Mouse (Mus musculus) intestine, embryonic 16.5 days (tissue): Measurements from ENCODE around the gene Vars. TPM values are rescaled to one million over a fixed set of nuclear protein-coding genes. Genes with fewer than 3 reads are reported as not detected.

ENCODE experiments used
- ATAC-seq: fragments of 200-750 bp; cut with Nextera tagmentation; 2 replicates; pipeline ENCODE4 v1.8.0; 2017; ENCODE audit warnings: moderate TSS enrichment, moderate library complexity
- H3K27ac ChIP-seq: fragments of 300-500 bp; sonication (generic); 2 replicates; pipeline ENCODE4 v1.5.1; 2014; ENCODE audit warnings: mild to moderate bottlenecking, low read length
- H3K27me3 ChIP-seq: fragments of 300-500 bp; sonication (generic); replicated peaks from 2 replicates; pipeline ENCODE4 v1.6.1; 2014; ENCODE audit warnings: low read length, control low read depth, mixed read lengths; ENCODE audit not compliant: control insufficient read depth, insufficient read depth
- H3K36me3 ChIP-seq: fragments of 300-500 bp; sonication (generic); 2 replicates; pipeline ENCODE4 v1.6.1; 2014; ENCODE audit warnings: low read length, control low read depth; ENCODE audit not compliant: control insufficient read depth, insufficient read depth
- H3K4me1 ChIP-seq: fragments of 300-500 bp; sonication (generic); 2 replicates; pipeline ENCODE4 v1.6.1; 2014; ENCODE audit warnings: low read length, control low read depth, mixed read lengths; ENCODE audit not compliant: control insufficient read depth, insufficient read depth
- H3K4me2 ChIP-seq: fragments of 300-500 bp; sonication (generic); 2 replicates; pipeline ENCODE4 v1.6.1; 2014; ENCODE audit warnings: low read depth, low read length, control low read depth
- H3K4me3 ChIP-seq: fragments of 300-500 bp; sonication (generic); 2 replicates; pipeline ENCODE4 v1.5.1; 2014; ENCODE audit warnings: mild to moderate bottlenecking, low read length
- H3K9ac ChIP-seq: fragments of 300-500 bp; sonication (generic); 2 replicates; pipeline ENCODE4 v1.6.1; 2014; ENCODE audit warnings: low read depth, low read length
- H3K9me3 ChIP-seq: fragments of 300-500 bp; sonication (generic); 2 replicates; pipeline ENCODE4 v1.6.1; 2016; ENCODE audit warnings: low read length, control low read depth; ENCODE audit not compliant: control insufficient read depth
- WGBS: fragments of 180-500 bp; shearing (Covaris S2); extraction: QIAGEN DNeasy Blood & Tissue Kit; methylation state at CpG from one replicate; pipeline ENCODE4 v1.1.7; 2014; 5-methylcytosine and 5-hydroxymethylcytosine counted together
- polyA plus RNA-seq: library from polyadenylated mRNA; unstranded; fragments of >200 nt; fragmentation: Nextera tagmentation; extraction: Ambion mirVana; gene quantifications from 2 replicates; pipeline ENCODE4 v1.2.1, GENCODE M21; 2015

Vars gene
- polyA plus RNA-seq, 1 experiment from 2014 or later, result 112 TPM

DNA sequence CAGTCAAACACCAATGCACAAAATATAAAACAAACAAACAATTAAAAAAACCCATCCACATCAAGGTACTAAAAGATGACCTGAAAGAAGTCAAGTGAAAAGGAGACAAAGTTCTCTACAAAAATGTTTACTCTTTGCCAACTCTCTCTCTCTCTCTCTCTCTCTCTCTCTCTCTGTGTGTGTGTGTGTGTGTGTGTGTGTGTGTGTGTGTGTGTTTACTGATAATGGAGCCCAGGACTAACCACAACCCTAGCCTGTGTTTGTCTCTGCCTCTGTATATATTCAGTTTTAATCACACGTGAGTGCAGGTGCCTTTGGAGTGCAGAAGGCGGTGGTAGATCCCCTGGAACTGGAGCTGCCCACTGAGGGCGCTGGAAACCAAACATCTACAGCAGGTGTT, 56.3 kb downstream of the Vars start:
- WGBS, result 75% methylated on average over 3 of the region's 3 CpGs
- H3K4me2 ChIP-seq, result no peak overlapping the region
- H3K27me3 ChIP-seq, result no peaks in the 10 kb centered on the region
- no peak overlapping the region for H3K9ac ChIP-seq
- no peak overlapping the region for H3K27ac ChIP-seq
- H3K36me3 ChIP-seq, result peaks cover 35% of the 10 kb centered on the region
- no peak for ATAC-seq
- H3K9me3 ChIP-seq, result no peaks in the 10 kb centered on the region
- H3K4me1 ChIP-seq, result peaks cover 27% of the 10 kb centered on the region
- no peak overlapping the region for H3K4me3 ChIP-seq

DNA sequence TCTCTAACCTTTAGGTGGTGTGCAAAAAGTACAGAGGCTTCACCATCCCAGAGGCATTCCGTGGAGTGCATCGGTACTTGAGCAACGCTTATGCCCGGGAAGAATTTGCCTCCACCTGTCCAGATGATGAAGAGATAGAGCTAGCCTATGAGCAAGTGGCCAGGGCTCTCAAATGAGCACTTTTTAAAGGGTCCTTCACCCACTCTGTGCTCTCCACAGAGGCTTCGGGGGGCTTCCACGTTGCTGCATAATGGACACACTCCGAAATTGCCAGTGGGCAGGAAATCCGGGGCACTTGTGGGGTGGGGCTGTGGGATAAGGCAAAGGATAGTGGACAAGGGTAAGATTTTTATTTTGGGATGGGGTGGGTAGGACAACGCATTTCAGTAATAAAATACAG, 57.5 kb downstream of the Vars start:
- Histone ChIP-seq H3K9me3 (no peaks in the 10 kb centered on the region), H3K27me3 (no peaks in the 10 kb centered on the region), H3K4me2 (peak overlapping the region; percentile 67; the same call in 1 of the 2 replicates), H3K4me3 (no peak overlapping the region), H3K9ac (0 out of 2 replicates have a peak overlapping the region, but pooled peaks have one; percentile 84), H3K4me1 (peaks cover 24% of the 10 kb centered on the region), H3K36me3 (peaks cover 30% of the 10 kb centered on the region), H3K27ac (peak overlapping the region; percentile 45; the same call in 1 of the 2 replicates)
- ATAC-seq, result no peak
- WGBS, result 48% methylated on average over 9 of the region's 9 CpGs

DNA sequence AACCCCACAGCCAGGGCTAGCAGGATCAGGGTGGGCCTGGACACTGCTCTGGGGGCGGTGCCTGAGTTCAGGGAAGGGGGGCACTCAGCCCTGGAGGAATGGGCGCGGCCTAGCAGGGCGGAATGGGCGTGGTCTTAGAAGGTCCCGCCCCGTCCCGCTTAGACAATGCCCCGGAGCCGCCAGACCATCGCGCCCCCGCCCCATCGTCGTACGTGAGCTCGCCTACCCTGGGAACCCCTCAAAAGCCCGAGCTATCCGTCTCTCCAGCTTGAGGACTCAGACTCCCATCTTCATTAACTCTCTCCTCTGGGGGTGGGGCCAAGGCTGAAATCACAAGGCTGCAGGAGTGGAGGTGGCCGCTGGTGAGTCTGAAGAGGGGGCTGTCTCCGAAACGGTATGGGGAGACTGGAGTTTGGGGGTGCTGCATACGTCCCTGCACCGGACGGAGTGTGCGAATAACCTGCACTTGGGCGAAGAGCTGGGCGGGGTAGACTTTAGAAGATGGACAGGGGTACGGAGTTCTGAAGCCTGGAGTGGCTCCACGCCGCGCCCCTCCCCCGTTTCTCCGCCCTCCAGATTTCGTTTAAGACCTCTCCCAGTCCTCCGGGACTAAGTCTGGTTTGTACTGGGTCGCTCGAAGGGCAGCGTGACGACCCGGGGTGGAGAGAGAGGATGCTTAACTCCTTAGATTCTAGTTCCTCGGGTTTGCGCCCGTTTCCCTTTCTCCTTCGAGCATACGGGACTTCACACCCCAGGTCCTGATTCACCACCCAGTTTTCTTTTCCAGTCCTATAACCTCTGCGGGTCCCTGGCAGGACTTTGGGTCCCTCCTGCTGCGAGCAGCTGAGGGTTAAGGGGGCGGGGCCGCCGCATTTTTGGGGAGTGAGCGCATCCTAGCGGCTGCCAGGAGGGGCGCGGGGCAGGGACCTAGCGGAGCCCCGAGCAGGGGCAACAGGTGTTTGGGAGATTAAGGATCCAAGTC, 58.4 kb downstream of the Vars start, which contains the start of gene Ddah2:
Gene Ddah2 (plus strand): TSS at position 125 of the 982 bp plus-strand sequence.
- Histone ChIP-seq H3K9me3 (no peaks in the 10 kb centered on the region), H3K27me3 (no peaks in the 10 kb centered on the region), H3K27ac (peak within 1 kb of the TSS; percentile 90), H3K4me1 (peaks cover 31% of the 10 kb centered on the region), H3K4me3 (peak within 1 kb of the TSS; percentile 72), H3K36me3 (peaks cover 24% of the 10 kb centered on the region), H3K9ac (peak within 1 kb of the TSS; percentile 84), H3K4me2 (peak within 1 kb of the TSS; percentile 67)
- WGBS, result under 1% methylated on average over 57 of the region's 57 CpGs
- ATAC-seq, result peak; percentile 85

DNA sequence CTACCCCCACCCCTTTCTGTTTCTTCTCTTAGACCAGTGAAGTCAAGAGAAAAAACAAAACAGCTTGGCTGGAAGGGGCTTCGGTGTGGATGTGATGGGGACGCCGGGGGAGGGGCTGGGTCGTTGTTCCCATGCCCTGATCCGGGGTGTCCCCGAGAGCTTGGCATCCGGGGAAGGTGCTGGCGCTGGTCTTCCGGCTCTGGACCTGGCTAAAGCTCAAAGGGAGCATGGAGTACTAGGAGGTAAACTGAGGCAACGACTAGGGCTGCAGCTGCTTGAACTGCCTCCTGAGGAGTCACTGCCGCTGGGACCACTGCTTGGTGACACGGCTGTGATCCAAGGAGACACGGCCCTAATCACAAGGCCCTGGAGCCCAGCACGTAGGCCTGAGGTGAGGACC, 59.3 kb downstream of the Vars start:
- Histone ChIP-seq H3K4me3 (peak overlapping the region; percentile 72), H3K4me2 (peak overlapping the region; percentile 67), H3K4me1 (peaks cover 34% of the 10 kb centered on the region), H3K9ac (peak overlapping the region; percentile 84), H3K36me3 (peaks cover 19% of the 10 kb centered on the region), H3K9me3 (no peaks in the 10 kb centered on the region), H3K27ac (no peak overlapping the region), H3K27me3 (no peaks in the 10 kb centered on the region)
- no peak for ATAC-seq
- WGBS, result 20% methylated on average over 14 of the region's 14 CpGs

DNA sequence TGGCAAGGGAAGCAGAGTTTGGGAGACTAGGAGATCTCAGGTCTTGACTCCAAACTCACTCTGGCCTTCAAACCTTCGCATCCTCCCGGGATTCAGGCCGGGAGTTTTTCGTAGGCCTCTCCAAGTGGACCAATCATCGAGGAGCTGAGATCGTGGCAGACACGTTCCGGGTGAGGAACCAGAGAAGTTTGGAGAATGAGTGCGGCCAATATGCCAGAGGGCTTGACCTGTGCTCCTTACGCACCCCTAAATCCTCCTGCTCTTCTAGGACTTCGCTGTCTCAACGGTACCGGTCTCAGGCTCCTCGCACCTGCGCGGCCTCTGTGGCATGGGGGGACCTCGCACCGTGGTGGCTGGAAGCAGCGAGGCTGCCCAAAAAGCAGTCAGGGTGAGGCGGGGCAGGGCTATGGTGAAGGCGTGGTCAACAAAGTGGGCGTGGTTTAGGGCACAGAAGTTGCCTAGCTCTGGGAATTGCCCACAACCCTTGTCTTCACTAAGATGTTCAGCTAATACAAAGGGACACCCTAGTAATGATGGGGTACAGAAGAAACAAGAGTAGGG, 60.0 kb downstream of the Vars start:
- Histone ChIP-seq H3K4me1 (peaks cover 38% of the 10 kb centered on the region), H3K9ac (peak overlapping the region; percentile 84; the same call in 1 of the 2 replicates)
- ATAC-seq, result no peak

DNA sequence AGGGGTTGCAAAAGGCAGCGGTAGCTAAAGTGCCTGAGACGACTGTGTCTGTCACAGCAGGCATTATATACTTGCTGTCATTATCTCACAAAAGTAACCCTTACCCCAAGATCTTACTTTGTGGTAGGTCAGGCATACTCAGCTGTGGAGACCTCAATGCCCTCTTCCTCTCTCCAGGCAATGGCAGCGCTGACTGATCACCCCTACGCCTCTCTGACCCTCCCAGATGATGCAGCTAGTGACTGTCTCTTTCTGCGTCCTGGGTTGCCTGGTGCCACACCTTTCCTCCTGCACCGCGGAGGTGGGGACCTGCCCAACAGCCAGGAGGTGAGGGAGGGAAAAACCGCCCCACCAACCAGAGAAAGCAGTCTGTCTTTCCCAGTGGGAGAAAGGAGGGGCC, 60.5 kb downstream of the Vars start:
- H3K9ac ChIP-seq, result no peak overlapping the region; the same call in 1 of the 2 replicates
- ATAC-seq, result no peak
- H3K4me2 ChIP-seq, result no peak overlapping the region
- peaks cover 38% of the 10 kb centered on the region for H3K4me1 ChIP-seq
- H3K9me3 ChIP-seq, result no peaks in the 10 kb centered on the region
- no peaks in the 10 kb centered on the region for H3K27me3 ChIP-seq
- WGBS, result 75% methylated on average over 8 of the region's 8 CpGs
- peaks cover 9% of the 10 kb centered on the region for H3K36me3 ChIP-seq
- no peak overlapping the region for H3K27ac ChIP-seq
- H3K4me3 ChIP-seq, result no peak overlapping the region

More for the DNA sequence above, 60.0 kb downstream of the Vars start:
- H3K9me3 ChIP-seq, result no peaks in the 10 kb centered on the region
- no peak overlapping the region for H3K27ac ChIP-seq
- 57% methylated on average over 22 of the region's 22 CpGs for WGBS
- H3K27me3 ChIP-seq, result no peaks in the 10 kb centered on the region
- H3K4me2 ChIP-seq, result peak overlapping the region; percentile 67
- peak overlapping the region; percentile 72; the same call in 1 of the 2 replicates for H3K4me3 ChIP-seq
- peaks cover 14% of the 10 kb centered on the region for H3K36me3 ChIP-seq

DNA sequence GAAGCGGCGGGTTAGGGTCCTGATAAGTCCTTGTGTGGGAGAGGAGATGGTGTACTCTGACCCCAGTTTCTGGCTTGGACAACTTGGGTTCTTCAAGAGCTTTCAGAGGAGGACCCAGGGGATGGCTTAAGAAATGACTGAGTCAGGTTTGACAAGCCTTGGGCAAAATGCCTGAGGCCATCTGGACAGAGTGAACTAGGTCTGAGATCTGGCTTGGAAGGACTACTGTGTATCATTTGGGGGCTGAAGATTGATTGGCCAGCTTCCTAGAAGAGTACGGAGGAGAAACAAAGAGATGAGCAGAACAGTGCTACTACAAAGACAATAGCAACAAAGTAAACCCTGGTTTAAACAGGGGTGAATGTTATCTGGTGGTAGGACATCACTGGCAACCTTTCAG, 62.7 kb downstream of the Vars start:
- Histone ChIP-seq H3K4me1 (peaks cover 35% of the 10 kb centered on the region), H3K27ac (no peak overlapping the region)
- ATAC-seq, result no peak

DNA sequence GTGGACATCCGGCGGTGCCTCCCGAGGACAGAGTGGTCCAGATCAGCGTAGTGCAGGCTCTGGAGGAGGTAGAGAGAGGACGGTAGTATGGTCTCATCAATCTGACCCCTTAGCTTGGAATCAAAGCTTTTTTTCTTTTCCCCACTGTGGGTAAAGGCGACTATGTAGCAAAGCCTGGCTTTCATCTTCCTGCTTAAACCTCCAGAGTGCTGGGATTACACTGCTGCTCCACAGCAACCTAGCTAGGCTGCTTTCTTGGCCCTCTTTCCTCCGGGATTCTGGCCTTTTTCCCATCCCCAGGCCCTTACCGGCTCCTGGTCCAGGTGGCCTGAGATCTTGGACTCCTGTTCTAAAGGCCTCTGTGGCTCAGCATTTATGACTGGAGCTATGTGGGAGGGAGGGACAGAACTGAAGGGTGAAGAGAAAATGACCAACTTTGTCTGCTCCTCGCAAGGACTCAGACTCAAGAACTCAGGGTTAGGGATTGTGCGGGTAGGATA, 63.6 kb downstream of the Vars start:
- Histone ChIP-seq H3K9me3 (no peaks in the 10 kb centered on the region), H3K27ac (peak overlapping the region; percentile 79), H3K4me2 (peak overlapping the region; percentile 69), H3K4me1 (peaks cover 33% of the 10 kb centered on the region), H3K27me3 (no peaks in the 10 kb centered on the region; the same call in 1 of the 2 replicates), H3K9ac (peak overlapping the region; percentile 59; the same call in 1 of the 2 replicates), H3K36me3 (no peaks in the 10 kb centered on the region), H3K4me3 (peak overlapping the region; percentile 50)
- peak; percentile 19 for ATAC-seq
- 26% methylated on average over 10 of the region's 10 CpGs for WGBS

More for the DNA sequence above, 62.7 kb downstream of the Vars start:
- WGBS, result 84% methylated on average over 3 of the region's 3 CpGs
- Histone ChIP-seq H3K4me3 (no peak overlapping the region), H3K27me3 (no peaks in the 10 kb centered on the region), H3K4me2 (no peak overlapping the region), H3K9me3 (no peaks in the 10 kb centered on the region), H3K9ac (no peak overlapping the region), H3K36me3 (no peaks in the 10 kb centered on the region)
